Mouse (Mus musculus): ENCODE results near the gene Trim17. TPM values are rescaled to one million over a fixed set of nuclear protein-coding genes. Genes with fewer than 3 reads are reported as not detected.

Gene Trim17
- polyA plus RNA-seq, 1 experiment = 0.47 TPM

DNA sequence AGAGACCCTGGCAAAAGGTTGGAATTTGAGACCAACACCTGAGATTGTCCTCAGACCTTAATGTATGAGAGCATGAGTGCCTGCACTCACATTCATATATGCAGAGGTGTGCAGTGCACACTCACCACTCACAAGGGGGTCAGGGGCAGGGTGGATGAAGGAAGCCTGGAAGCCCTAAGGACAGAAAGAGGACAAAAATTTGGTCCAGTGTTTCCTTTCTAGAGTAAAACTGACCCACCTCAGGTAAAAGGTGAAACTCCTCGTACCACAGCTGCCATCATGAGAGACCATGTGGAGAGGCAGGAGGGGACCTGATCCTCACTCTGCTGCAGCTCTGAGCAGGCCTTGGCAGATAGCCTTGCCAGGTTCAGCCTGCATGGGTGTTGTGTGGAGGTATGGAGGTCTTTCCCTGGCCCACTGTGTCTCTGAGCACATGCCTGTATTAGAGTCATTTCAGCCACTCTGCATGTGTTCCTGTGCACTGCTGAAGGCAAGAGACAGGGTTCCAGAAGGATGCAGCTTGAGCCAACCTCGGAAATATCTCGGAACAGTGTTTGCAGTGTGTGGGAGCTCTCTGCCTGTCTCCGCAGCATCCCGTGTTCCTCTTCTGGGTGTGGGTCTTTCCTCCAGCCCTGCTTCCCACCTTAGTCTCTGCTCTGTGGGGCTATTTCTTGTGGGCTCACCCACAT, 2.9 kb downstream of the Trim17 start:
- DNase-seq = no peak
- no peak for TF ChIP-seq CTCF (IDR thresholded peaks at IDR 0.05; ENCODE audit: borderline replicate concordance, control insufficient read depth, extremely low read depth, insufficient read depth, low read length, poor library complexity)
- no peak for TF ChIP-seq POLR2A (IDR thresholded peaks at IDR 0.05; ENCODE audit: control insufficient read depth, extremely low read depth, insufficient read depth, low read length, poor library complexity)
- WGBS = 95% methylated on average over 5 of the region's 5 CpGs
- Histone ChIP-seq H3K27ac (ENCODE audit: control insufficient read depth, insufficient read depth, low read length) (no peak overlapping the region), H3K36me3 (ENCODE audit: control insufficient read depth, insufficient read depth, low read length) (no peaks in the 10 kb centered on the region; the same call in 1 of the 2 replicates), H3K27me3 (ENCODE audit: control insufficient read depth, insufficient read depth, low read length) (no peaks in the 10 kb centered on the region; the same call in 1 of the 2 replicates), H3K4me3 (ENCODE audit: control insufficient read depth, insufficient read depth, low read length) (no peak overlapping the region), H3K4me1 (replicated peaks; ENCODE audit: control insufficient read depth, insufficient read depth, low read length) (peaks cover 22% of the 10 kb centered on the region)

DNA sequence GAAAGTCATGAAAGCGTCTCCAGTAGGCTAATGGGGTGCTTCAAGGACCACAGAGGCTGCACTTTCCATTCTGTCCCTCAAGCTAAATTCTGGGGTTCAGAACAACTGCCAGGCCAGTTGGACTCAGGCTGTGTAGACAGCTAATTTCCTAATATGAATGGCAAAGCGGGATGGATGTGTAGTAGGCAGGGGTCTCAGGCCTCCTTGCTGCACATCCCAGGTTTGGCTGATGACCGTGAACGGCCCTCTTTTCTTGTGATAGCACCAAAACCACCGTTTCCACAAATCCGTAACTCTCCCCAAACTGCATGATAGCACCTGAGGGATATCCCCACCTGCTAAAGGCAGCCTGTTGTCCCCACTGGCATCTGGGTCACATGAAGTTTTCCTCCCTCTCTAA, 4.1 kb downstream of the Trim17 start:
- TF ChIP-seq CTCF (IDR thresholded peaks at IDR 0.05; ENCODE audit: borderline replicate concordance, control insufficient read depth, extremely low read depth, insufficient read depth, low read length, poor library complexity) = no peak
- no peak for TF ChIP-seq POLR2A (IDR thresholded peaks at IDR 0.05; ENCODE audit: control insufficient read depth, extremely low read depth, insufficient read depth, low read length, poor library complexity)
- no peaks in the 10 kb centered on the region; the same call in 1 of the 2 replicates for H3K27me3 ChIP-seq (ENCODE audit: control insufficient read depth, insufficient read depth, low read length)
- H3K27ac ChIP-seq (ENCODE audit: control insufficient read depth, insufficient read depth, low read length) = no peak overlapping the region
- H3K36me3 ChIP-seq (ENCODE audit: control insufficient read depth, insufficient read depth, low read length) = no peaks in the 10 kb centered on the region; the same call in 1 of the 2 replicates
- WGBS = 92% methylated on average over 6 of the region's 6 CpGs
- H3K4me1 ChIP-seq (replicated peaks; ENCODE audit: control insufficient read depth, insufficient read depth, low read length) = peaks cover 19% of the 10 kb centered on the region
- no peak overlapping the region for H3K4me3 ChIP-seq (ENCODE audit: control insufficient read depth, insufficient read depth, low read length)
- DNase-seq = no peak

DNA sequence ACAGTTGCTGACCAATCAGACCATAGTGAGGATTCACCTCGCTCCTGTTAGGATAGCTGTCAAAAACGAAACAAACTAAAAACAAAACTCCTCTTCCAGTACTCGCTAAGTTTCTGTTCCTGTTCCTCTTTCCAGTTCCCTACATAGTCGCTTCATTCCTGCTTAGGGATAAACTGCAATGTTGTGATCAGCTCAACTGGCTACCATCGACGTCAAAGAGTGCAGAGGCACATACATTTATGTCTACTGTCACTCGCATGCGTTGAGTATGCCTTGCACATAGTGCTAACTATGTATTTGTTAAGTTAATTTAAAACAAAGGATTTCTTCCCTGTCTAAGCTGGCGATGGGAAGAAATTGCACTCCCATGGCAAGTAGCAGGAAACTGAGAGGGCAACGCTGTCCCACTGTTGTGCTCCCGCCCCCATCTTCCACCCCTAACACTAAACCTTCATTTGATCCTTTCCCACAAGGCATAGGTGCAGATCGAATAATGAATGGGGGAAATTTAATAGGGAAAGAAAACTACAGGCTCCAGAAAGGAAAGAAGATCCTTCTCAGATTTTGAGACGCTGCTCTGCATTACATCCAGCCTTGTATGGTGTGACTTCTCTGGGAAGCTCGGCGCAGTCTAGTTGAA, 4.8 kb downstream of the Trim17 start:
- DNase-seq = no peak
- H3K4me1 ChIP-seq (replicated peaks; ENCODE audit: control insufficient read depth, insufficient read depth, low read length) = peaks cover 17% of the 10 kb centered on the region
- TF ChIP-seq POLR2A (IDR thresholded peaks at IDR 0.05; ENCODE audit: control insufficient read depth, extremely low read depth, insufficient read depth, low read length, poor library complexity) = no peak
- no peak for TF ChIP-seq CTCF (IDR thresholded peaks at IDR 0.05; ENCODE audit: borderline replicate concordance, control insufficient read depth, extremely low read depth, insufficient read depth, low read length, poor library complexity)
- no peak overlapping the region for H3K27ac ChIP-seq (ENCODE audit: control insufficient read depth, insufficient read depth, low read length)
- peak overlapping the region; percentile 46; the same call in 1 of the 2 replicates for H3K4me3 ChIP-seq (ENCODE audit: control insufficient read depth, insufficient read depth, low read length)
- no peaks in the 10 kb centered on the region; the same call in 1 of the 2 replicates for H3K36me3 ChIP-seq (ENCODE audit: control insufficient read depth, insufficient read depth, low read length)
- 13% methylated on average over 15 of the region's 15 CpGs for whole genome bisulfite sequencing
- H3K27me3 ChIP-seq (ENCODE audit: control insufficient read depth, insufficient read depth, low read length) = no peaks in the 10 kb centered on the region; the same call in 1 of the 2 replicates

DNA sequence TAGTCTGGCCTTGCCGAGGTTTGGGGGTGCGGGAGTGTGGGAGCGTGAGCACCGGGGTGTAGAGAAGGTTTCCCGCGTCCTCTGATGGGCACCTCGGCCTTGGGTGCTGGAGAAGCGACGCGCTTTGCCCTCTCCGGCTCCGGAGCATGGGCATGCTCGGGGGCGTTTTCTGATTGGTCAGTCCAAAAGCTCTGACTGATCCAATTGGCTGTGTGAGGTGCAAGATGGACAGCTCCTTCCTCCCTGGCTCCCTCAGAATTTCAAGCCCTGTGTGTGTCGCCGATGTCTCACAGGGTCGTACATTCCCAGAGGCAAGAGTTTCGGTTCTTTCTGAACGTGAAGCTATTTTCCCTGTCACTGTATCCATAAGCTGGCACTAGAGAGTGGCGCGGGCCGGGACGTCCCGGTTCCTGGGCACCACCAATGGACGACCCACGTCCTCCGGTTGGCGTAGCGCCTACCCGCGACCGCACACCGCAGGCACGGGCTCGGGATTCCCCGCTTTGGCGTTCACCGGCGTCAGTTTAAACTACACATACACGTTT, 5.5 kb downstream of the Trim17 start:
- WGBS = 0% methylated on average over 40 of the region's 40 CpGs
- peak overlapping the region; percentile 46 for H3K4me3 ChIP-seq (ENCODE audit: control insufficient read depth, insufficient read depth, low read length)
- no peak for TF ChIP-seq POLR2A (IDR thresholded peaks at IDR 0.05; ENCODE audit: control insufficient read depth, extremely low read depth, insufficient read depth, low read length, poor library complexity)
- peak; percentile 22; the same call in 1 of the 2 replicates for TF ChIP-seq CTCF (IDR thresholded peaks at IDR 0.05; ENCODE audit: borderline replicate concordance, control insufficient read depth, extremely low read depth, insufficient read depth, low read length, poor library complexity)
- no peaks in the 10 kb centered on the region; the same call in 1 of the 2 replicates for H3K36me3 ChIP-seq (ENCODE audit: control insufficient read depth, insufficient read depth, low read length)
- peaks cover 17% of the 10 kb centered on the region for H3K4me1 ChIP-seq (replicated peaks; ENCODE audit: control insufficient read depth, insufficient read depth, low read length)
- DNase-seq = peak; percentile 67
- no peak overlapping the region for H3K27ac ChIP-seq (ENCODE audit: control insufficient read depth, insufficient read depth, low read length)
- no peaks in the 10 kb centered on the region; the same call in 1 of the 2 replicates for H3K27me3 ChIP-seq (ENCODE audit: control insufficient read depth, insufficient read depth, low read length)

DNA sequence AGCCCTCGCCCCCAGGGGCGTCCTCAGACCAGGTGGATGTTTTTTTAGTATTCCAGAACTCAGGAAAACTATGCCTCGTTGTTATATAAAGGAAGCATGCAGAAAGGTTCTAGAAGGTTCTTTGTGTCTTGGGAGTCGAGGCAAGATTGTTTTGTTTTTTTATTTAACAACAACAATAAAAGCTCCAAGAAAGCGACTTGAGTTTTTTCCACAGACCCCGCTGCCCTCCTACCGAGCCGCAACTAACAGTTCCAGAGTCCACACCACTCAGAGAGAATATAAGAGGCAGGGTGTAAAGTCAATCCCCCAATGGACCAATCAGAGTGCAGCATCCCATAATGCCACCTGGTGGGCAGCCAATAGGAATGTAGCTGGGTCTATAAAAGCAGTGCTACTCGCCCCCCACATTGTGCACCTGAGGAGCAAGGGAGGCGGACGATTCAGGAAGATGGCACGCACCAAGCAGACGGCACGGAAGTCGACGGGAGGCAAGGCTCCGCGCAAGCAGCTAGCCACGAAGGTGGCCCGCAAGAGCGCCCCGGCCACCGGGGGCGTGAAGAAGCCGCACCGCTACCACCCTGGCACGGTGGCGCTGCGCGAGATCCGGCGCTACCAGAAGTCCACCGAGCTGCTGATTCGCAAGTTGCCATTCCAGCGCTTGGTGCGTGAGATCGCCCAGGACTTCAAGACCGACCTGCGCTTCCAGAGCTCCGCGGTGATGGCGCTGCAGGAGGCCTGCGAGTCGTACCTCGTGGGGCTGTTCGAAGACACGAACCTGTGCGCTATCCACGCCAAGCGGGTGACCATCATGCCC, 7.1 kb downstream of the Trim17 start:
- Histone ChIP-seq H3K27ac (ENCODE audit: control insufficient read depth, insufficient read depth, low read length) (no peak overlapping the region), H3K4me1 (replicated peaks; ENCODE audit: control insufficient read depth, insufficient read depth, low read length) (peaks cover 17% of the 10 kb centered on the region), H3K4me3 (ENCODE audit: control insufficient read depth, insufficient read depth, low read length) (no peak overlapping the region), H3K36me3 (ENCODE audit: control insufficient read depth, insufficient read depth, low read length) (no peaks in the 10 kb centered on the region; the same call in 1 of the 2 replicates), H3K27me3 (ENCODE audit: control insufficient read depth, insufficient read depth, low read length) (no peaks in the 10 kb centered on the region; the same call in 1 of the 2 replicates)
- WGBS = 69% methylated on average over 50 of the region's 50 CpGs
- TF ChIP-seq POLR2A (IDR thresholded peaks at IDR 0.05; ENCODE audit: control insufficient read depth, extremely low read depth, insufficient read depth, low read length, poor library complexity) (no peak), CTCF (IDR thresholded peaks at IDR 0.05; ENCODE audit: borderline replicate concordance, control insufficient read depth, extremely low read depth, insufficient read depth, low read length, poor library complexity) (no peak)
- no peak for DNase-seq

DNA sequence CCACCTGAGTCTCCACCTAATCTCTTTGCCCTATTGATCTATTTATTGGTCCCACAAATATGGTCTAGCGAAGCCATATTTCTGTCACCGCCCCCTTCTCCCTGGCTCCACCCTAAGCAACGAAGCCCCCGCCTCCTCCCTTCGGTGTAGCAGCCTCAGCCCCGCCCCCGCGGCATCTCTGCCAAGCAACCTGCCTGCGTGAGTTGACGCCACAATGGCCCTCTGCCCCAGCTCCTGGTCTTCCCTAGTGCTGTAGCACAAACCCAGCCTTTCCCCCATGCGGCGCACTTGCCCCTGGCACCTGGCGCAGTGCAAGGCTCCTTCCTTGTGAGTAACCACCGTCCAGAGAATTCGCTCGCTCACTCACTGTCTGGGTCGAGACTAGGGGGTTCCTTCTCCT, 9.1 kb downstream of the Trim17 start:
- Histone ChIP-seq H3K4me1 (replicated peaks; ENCODE audit: control insufficient read depth, insufficient read depth, low read length) (peaks cover 4% of the 10 kb centered on the region), H3K36me3 (ENCODE audit: control insufficient read depth, insufficient read depth, low read length) (no peaks in the 10 kb centered on the region), H3K27ac (ENCODE audit: control insufficient read depth, insufficient read depth, low read length) (no peak overlapping the region), H3K27me3 (ENCODE audit: control insufficient read depth, insufficient read depth, low read length) (no peaks in the 10 kb centered on the region; the same call in 1 of the 2 replicates), H3K4me3 (ENCODE audit: control insufficient read depth, insufficient read depth, low read length) (no peak overlapping the region)
- 54% methylated on average over 17 of the region's 17 CpGs for WGBS
- peak; percentile 29 for DNase-seq
- TF ChIP-seq CTCF (IDR thresholded peaks at IDR 0.05; ENCODE audit: borderline replicate concordance, control insufficient read depth, extremely low read depth, insufficient read depth, low read length, poor library complexity) = no peak

Measured in thymus, adult 2 months (tissue).